Mouse (Mus musculus) kidney, adult 2 months (tissue): ENCODE results near the gene Zscan20. TPM values are rescaled to one million over a fixed set of nuclear protein-coding genes. Genes with fewer than 3 reads are reported as not detected.

Source experiments
- DNase-seq: peaks from one replicate; pipeline ENCODE4 v3.0.0; 2021
- H3K27ac ChIP-seq: fragments of 200-500 bp; 2 replicates; pipeline ENCODE4 v1.5.1; 2012; ENCODE audit warnings: low read depth, low read length, control low read depth, inconsistent platforms; ENCODE audit not compliant: insufficient read depth
- H3K27me3 ChIP-seq: fragments of 200-500 bp; replicated peaks from 2 replicates; pipeline ENCODE4 v1.6.1; 2012; ENCODE audit warnings: mild to moderate bottlenecking, moderate library complexity, low read length, inconsistent platforms; ENCODE audit not compliant: control insufficient read depth, insufficient read depth
- H3K36me3 ChIP-seq: fragments of 200-500 bp; 2 replicates; pipeline ENCODE4 v1.6.1; 2012; ENCODE audit warnings: mild to moderate bottlenecking, moderate library complexity, low read length, inconsistent platforms; ENCODE audit not compliant: control insufficient read depth, insufficient read depth
- H3K4me1 ChIP-seq: fragments of 200-500 bp; 2 replicates; pipeline ENCODE4 v1.6.1; 2011; ENCODE audit warnings: low read length; ENCODE audit not compliant: control insufficient read depth, insufficient read depth
- H3K4me3 ChIP-seq: fragments of 200-500 bp; 2 replicates; pipeline ENCODE4 v1.5.1; 2011; ENCODE audit warnings: mild to moderate bottlenecking, low read depth, low read length, control low read depth; ENCODE audit not compliant: insufficient read depth
- CTCF ChIP-seq: fragments of 200-500 bp; conservative IDR thresholded peaks from 2 replicates; pipeline ENCODE4 v1.5.1; 2011; ENCODE audit warnings: low read depth, mild to moderate bottlenecking, control low read depth, low read length, moderate library complexity, mixed read lengths; ENCODE audit not compliant: insufficient read depth, insufficient read length
- POLR2A ChIP-seq: fragments of 200-500 bp; IDR thresholded peaks from one replicate; pipeline ENCODE4 v1.6.1; 2011; ENCODE audit warnings: low read depth, low read length, control low read depth
- WGBS: fragments of 180-500 bp; shearing (Covaris S2); methylation state at CpG from one replicate; pipeline ENCODE4 v1.1.7; 2018; 5-methylcytosine and 5-hydroxymethylcytosine counted together
- polyA plus RNA-seq: library from polyadenylated mRNA; depleted of rRNA; stranded (reverse); fragments of >200 nt; gene quantifications from 2 replicates; pipeline ENCODE4 v1.2.3, GENCODE M21; 2012

Zscan20 gene
- polyA plus RNA-seq, 1 experiment: 2.3 TPM

DNA sequence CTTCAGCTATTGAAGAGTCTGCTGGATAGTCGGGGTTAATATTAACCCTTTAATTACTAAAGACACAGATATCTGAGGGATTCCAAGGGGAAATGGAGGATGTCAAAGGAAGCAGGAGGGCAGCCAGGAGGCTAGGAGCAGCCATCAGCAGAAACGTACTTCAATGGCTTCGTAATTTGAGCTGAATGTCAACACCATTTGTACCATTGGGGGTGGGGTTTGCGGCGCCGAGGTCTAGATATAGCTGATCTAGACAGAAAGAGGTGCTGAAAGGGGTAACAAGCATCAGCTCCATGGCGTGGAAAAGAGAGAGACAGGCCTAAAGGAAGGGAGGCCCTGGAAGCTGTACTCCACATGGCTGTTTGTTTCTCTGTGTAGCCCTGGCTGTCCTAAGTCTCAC, 36.9 kb upstream of the Zscan20 start:
- H3K36me3 ChIP-seq: no peaks in the 10 kb centered on the region
- TF ChIP-seq POLR2A (no peak), CTCF (no peak)
- H3K4me3 ChIP-seq: no peak overlapping the region
- H3K27me3 ChIP-seq: no peaks in the 10 kb centered on the region
- peak; percentile 17 for DNase-seq
- peak overlapping the region; percentile 84; the same call in 1 of the 2 replicates for H3K27ac ChIP-seq
- WGBS: 37% methylated on average over 7 of the region's 7 CpGs
- peaks cover 25% of the 10 kb centered on the region for H3K4me1 ChIP-seq

DNA sequence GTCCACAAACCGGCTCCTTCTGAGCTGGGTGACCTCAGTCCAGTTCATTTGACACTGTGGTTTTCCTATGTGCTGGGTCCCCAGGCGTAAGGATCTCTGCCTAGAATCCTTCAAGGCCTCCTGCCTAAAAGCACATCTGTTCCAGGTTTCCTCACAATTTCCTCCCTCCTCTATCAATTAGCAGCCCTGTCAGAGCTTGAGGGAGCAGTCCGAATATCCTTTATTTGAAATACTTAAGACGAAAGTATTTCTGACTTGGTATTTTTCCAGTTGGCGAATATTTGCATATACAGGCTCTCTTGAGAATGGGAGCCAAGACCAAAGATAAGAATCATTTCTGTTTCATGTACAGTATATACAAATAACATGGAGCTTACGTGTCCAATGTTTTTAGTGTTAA, 36.0 kb upstream of the Zscan20 start:
- 62% methylated on average over 6 of the region's 6 CpGs for WGBS
- Histone ChIP-seq H3K4me3 (no peak overlapping the region), H3K27ac (no peak overlapping the region), H3K36me3 (no peaks in the 10 kb centered on the region), H3K4me1 (peaks cover 25% of the 10 kb centered on the region), H3K27me3 (no peaks in the 10 kb centered on the region)
- TF ChIP-seq CTCF (no peak), POLR2A (no peak)
- DNase-seq: no peak

DNA sequence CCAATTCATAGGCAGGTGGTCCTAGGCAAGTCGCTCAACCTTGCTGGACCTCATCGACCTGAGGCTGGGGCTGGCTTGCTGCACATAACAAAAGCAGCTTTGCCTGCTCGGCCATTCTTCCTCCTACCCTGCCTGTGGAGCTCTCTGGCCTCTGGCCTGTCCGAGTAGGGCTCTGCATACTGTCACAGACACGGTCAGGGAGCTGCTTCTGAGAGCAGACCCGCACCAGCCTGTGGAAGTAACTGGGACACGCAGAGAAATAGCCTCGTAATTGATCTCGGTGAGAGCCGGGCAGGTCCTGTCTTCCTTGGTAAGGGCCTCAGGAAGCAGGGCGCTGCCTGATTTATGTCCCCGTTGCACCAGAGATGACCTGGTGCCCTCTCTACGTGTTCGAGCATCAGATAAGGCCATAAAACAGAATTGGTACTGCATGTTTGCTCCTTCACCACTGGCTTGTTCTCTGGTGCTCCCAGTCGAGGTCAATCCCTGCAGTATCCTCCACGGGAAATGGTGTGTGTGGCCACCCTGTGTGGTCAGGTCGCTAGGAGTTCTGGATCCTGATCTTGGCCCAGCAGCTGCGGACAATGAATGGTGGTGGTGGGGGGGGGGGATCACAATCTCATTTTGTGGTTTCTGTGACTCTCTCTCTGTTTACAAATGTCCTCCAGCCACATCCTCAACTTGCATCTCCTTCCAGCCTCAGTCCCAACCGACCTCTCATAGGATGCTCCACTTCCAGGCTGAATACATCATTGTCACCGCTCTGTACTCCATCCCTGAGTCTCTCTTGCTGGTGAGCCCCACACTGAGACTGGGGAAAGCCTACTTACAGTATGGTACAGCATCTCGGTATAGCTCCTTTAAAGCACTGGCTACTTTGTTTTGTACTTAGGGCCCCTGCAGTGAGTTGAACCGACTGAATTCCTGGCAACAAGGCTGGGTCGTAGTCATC, 32.1 kb upstream of the Zscan20 start:
- H3K27ac ChIP-seq: no peak overlapping the region
- no peak for TF ChIP-seq CTCF
- TF ChIP-seq POLR2A: no peak
- DNase-seq: no peak
- 46% methylated on average over 23 of the region's 23 CpGs for WGBS
- no peaks in the 10 kb centered on the region for H3K36me3 ChIP-seq
- H3K4me3 ChIP-seq: no peak overlapping the region
- peaks cover 4% of the 10 kb centered on the region for H3K4me1 ChIP-seq
- H3K27me3 ChIP-seq: no peaks in the 10 kb centered on the region

DNA sequence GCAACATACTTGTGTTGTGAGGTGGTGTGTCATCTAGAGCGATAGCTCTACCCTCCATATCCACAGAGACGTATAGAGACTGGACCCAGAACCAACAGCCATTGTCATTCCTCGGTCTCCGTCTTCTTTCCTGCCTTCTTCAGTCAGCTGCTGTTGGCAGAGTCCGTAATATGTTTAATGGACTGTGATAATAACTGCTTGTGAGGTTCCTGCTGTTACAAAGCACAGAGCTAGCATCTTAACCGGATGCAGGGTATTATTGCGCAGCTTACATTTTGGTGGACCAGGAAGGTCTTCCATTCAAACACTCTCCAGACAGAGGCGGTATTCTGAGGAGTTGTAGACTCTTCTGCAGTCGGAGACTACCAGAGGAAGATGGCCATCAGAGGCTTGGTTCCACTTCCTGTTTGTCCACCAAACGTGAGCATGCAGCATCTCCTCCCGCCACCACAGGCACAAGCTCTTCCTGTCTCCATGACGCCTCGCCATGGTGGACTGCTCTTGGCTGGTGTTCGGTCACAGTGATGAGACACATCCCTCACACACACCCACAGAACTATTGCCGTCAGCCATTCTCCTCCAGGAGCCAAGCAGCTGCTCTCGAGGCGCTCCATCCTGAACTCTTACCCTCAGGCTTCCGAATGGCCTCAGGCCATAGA, 28.5 kb upstream of the Zscan20 start:
- H3K27ac ChIP-seq: no peak overlapping the region
- 83% methylated on average over 18 of the region's 18 CpGs for WGBS

DNA sequence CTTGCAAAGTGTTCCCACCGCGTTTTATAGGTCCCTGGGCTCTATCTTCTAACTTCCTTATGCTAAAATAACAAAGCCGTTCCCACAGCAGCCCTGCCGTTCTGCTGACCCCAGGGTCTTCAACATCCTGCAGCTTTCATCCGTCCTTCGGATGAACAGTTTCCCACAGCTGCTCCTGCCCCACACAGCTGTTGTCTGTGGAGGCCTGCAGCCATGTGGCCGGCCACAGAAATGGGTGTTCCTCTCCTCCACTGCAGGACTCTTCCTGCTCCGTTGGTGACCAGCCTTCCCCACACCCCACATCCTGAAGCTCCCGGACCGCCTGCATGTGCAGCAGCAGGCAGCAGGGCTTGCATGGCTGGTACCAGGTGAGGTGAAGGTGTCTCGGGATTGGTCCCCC, 27.4 kb upstream of the Zscan20 start:
- 43% methylated on average over 11 of the region's 11 CpGs for WGBS
- Histone ChIP-seq H3K36me3 (no peaks in the 10 kb centered on the region), H3K4me3 (no peak overlapping the region), H3K4me1 (peaks cover 22% of the 10 kb centered on the region), H3K27me3 (no peaks in the 10 kb centered on the region), H3K27ac (no peak overlapping the region)
- TF ChIP-seq CTCF (no peak), POLR2A (no peak)
- DNase-seq: peak; percentile 10

More for the DNA sequence above, 28.5 kb upstream of the Zscan20 start:
- no peak for TF ChIP-seq CTCF
- TF ChIP-seq POLR2A: no peak
- H3K4me1 ChIP-seq: peaks cover 22% of the 10 kb centered on the region
- no peaks in the 10 kb centered on the region for H3K27me3 ChIP-seq
- no peak for DNase-seq
- H3K4me3 ChIP-seq: no peak overlapping the region
- no peaks in the 10 kb centered on the region for H3K36me3 ChIP-seq

DNA sequence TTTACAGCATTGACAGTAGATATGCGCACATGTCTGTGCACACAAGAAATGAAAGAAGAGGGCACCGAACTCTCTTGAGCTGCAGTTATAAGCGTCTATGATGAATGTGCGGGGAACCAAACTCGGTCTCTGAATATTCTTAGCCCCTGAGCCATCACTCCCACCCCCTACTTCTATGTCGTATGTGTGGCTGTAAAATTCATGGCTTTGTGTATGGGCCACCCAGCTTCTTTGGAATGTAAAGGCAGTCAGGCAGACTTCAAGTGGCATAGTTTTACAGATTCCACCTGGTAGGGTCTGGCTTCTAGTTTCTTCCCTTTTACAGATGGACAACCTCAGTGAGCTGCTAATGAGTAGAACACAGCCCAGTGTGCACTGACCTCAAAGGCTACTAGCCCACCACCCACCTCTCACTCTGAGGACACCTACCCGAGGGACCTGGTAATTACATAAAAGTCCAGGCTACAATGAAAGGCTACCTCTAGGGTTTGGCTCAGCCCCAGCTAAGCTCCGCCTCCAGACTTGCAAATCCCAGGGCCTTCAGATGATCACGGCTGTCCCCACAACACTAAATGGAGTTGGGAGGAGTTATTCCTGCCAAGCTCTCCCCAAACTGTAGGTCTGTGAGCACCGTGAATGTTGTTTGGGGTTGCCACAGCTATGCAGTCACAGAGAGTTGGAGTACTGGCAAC, 26.1 kb upstream of the Zscan20 start:
- peak; percentile 80 for DNase-seq
- no peaks in the 10 kb centered on the region for H3K27me3 ChIP-seq
- H3K27ac ChIP-seq: peak overlapping the region; percentile 94
- H3K4me1 ChIP-seq: peaks cover 22% of the 10 kb centered on the region
- TF ChIP-seq POLR2A (no peak), CTCF (no peak)
- H3K36me3 ChIP-seq: no peaks in the 10 kb centered on the region
- H3K4me3 ChIP-seq: no peak overlapping the region
- WGBS: 39% methylated on average over 10 of the region's 10 CpGs

DNA sequence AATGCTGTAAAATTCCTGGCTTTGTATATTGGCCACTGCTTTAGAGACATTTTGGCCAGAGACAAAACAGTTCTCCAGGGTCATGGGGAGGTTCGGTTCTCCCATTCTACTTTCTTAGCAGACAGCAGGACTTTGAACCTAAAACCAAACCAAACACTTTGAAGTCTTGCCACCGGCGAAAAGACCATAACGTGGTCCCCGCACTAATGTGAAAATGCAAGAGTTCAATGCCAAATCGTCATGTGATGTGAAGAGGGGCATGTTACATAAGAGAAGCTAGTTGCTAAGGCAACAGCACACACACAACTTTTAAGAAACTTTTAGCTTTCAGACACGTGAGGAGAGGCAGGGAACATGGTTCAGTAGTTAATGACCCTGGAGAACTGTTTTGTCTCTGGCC, 25.6 kb upstream of the Zscan20 start:
- peak; percentile 93 for DNase-seq
- Histone ChIP-seq H3K36me3 (no peaks in the 10 kb centered on the region), H3K27ac (peak overlapping the region; percentile 94), H3K4me1 (peaks cover 22% of the 10 kb centered on the region), H3K27me3 (no peaks in the 10 kb centered on the region), H3K4me3 (no peak overlapping the region)
- WGBS: 22% methylated on average over 7 of the region's 7 CpGs
- TF ChIP-seq CTCF: no peak
- no peak for TF ChIP-seq POLR2A
